Mouse (Mus musculus) embryonic facial prominence, embryonic 14.5 days (tissue): ENCODE results near the gene Hsf2bp. TPM values are rescaled to one million over a fixed set of nuclear protein-coding genes. Genes with fewer than 3 reads are reported as not detected.

Experiments used
- ATAC-seq: fragments of 200-750 bp; cut with Nextera tagmentation; 2 replicates; pipeline ENCODE4 v1.8.0; 2017; ENCODE audit warnings: low read depth, moderate number of reproducible peaks, moderate TSS enrichment
- DNase-seq: peaks from one replicate; pipeline ENCODE4 v3.0.0-alpha.2; 2015; ENCODE audit warnings: low spot score
- H3K27ac ChIP-seq: fragments of 300-500 bp; sonication (generic); replicated peaks from 2 replicates; pipeline ENCODE4 v1.5.1; 2014; ENCODE audit warnings: low read depth, mild to moderate bottlenecking, low read length, moderate library complexity
- H3K27me3 ChIP-seq: fragments of 300-500 bp; sonication (generic); replicated peaks from 2 replicates; pipeline ENCODE4 v1.6.1; 2014; ENCODE audit warnings: low read length; ENCODE audit not compliant: control insufficient read depth, insufficient read depth
- H3K36me3 ChIP-seq: fragments of 300-500 bp; sonication (generic); 2 replicates; pipeline ENCODE4 v1.6.1; 2014; ENCODE audit warnings: low read length, mixed read lengths; ENCODE audit not compliant: control insufficient read depth, insufficient read depth
- H3K4me1 ChIP-seq: fragments of 300-500 bp; sonication (generic); 2 replicates; pipeline ENCODE4 v1.6.1; 2014; ENCODE audit warnings: antibody characterized with exemption, low read length; ENCODE audit not compliant: control insufficient read depth, insufficient read depth
- H3K4me2 ChIP-seq: fragments of 300-500 bp; sonication (generic); 2 replicates; pipeline ENCODE4 v1.6.1; 2014; ENCODE audit warnings: low read depth, mild to moderate bottlenecking, low read length, moderate library complexity, mixed read lengths
- H3K4me3 ChIP-seq: fragments of 300-500 bp; sonication (generic); 2 replicates; pipeline ENCODE4 v1.5.1; 2014; ENCODE audit warnings: low read depth, mild to moderate bottlenecking, low read length
- H3K9ac ChIP-seq: fragments of 300-500 bp; sonication (generic); 2 replicates; pipeline ENCODE4 v1.6.1; 2014; ENCODE audit warnings: low read depth, mild to moderate bottlenecking, low read length, moderate library complexity, mixed read lengths
- H3K9me3 ChIP-seq: fragments of 300-500 bp; sonication (generic); 2 replicates; pipeline ENCODE4 v1.6.1; 2016; ENCODE audit warnings: low read length; ENCODE audit not compliant: control insufficient read depth
- WGBS: fragments of 180-500 bp; shearing (Covaris S2); extraction: QIAGEN DNeasy Blood & Tissue Kit; methylation state at CpG from one replicate; pipeline ENCODE4 v1.1.7; 2014; 5-methylcytosine and 5-hydroxymethylcytosine counted together
- polyA plus RNA-seq: library from polyadenylated mRNA; unstranded; fragments of >200 nt; fragmentation: Nextera tagmentation; extraction: Ambion mirVana; gene quantifications from 2 replicates; pipeline ENCODE4 v1.2.1, GENCODE M21; 2014

Hsf2bp gene
- polyA plus RNA-seq, 1 experiment from 2014 or later = 1.2 TPM

DNA sequence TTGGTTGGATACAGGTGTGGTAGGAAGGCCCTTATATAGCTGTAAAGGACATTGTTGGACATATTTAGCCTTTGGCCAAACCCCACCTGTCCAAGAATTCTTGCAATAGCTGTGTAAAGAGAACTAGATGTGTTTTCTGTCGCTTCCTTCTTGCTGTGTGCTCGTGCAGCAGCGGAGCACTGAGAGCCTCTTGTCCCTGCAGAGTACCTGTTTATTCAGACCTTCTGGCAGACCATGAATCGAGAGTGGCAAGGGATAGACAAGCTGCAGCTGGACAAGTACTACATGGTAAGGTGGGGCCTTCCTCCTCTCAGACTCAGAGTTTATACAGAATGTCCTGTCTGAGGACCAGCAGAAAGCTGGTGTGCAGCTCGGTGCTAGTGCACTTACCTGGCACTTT is 12.2 kb upstream of the Hsf2bp start:
- WGBS = 91% methylated on average over 5 of the region's 5 CpGs
- no peaks in the 10 kb centered on the region for H3K27me3 ChIP-seq

DNA sequence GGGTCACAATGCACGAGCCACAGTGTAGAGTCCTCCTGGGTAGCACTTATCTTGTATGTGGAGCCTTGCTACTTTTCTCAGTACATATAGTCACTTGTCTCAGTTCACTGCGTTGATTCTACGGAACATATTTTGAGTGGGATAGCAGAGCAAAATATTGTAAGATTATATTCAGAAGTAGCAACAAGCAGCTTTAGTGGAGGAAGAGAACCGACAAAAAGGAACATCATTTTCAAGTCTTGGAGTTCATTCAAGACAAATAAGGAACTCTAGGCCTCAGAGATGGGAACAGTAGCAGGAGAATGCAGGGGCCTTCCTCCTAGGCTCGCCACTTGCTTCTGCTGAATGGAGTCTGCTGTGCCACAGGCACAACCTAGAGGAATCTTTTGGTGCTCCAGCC is 10.4 kb upstream of the Hsf2bp start:
- no peak overlapping the region for H3K9ac ChIP-seq
- no peak overlapping the region for H3K4me3 ChIP-seq
- no peak overlapping the region for H3K4me2 ChIP-seq
- H3K27me3 ChIP-seq = no peaks in the 10 kb centered on the region
- WGBS = 93% methylated on average over 5 of the region's 5 CpGs
- no peaks in the 10 kb centered on the region for H3K4me1 ChIP-seq
- ATAC-seq (no peak), DNase-seq (no peak)
- H3K27ac ChIP-seq = no peak overlapping the region
- H3K36me3 ChIP-seq = peaks cover 56% of the 10 kb centered on the region
- no peaks in the 10 kb centered on the region for H3K9me3 ChIP-seq

More for the DNA sequence above, 12.2 kb upstream of the Hsf2bp start:
- Histone ChIP-seq H3K36me3 (peaks cover 74% of the 10 kb centered on the region), H3K9me3 (no peaks in the 10 kb centered on the region), H3K9ac (no peak overlapping the region), H3K4me2 (no peak overlapping the region), H3K4me3 (no peak overlapping the region), H3K4me1 (no peaks in the 10 kb centered on the region), H3K27ac (no peak overlapping the region)
- no peak for DNase-seq
- no peak for ATAC-seq

DNA sequence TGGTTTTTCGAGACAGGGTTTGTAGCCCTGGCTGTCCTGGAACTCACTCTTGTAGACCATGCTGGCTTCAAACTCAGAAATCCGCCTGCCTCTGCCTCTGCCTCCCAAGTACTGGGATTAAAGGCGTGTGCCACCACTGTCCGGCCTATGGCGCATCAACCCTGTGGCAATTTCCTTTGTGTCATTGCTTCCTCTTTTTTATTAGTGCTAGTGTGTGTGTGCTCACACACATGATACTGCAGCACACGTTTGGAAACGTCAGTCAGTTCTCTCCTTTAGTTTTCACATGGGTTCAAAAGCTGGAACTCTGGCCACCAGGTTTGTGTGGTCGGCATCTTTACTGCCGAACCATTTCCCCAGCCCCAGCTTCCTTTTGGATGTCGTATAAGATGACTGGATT is 4.1 kb upstream of the Hsf2bp start:
- no peak overlapping the region for H3K4me3 ChIP-seq

GRCm38 (mm10) chr17:32036509-32037438 is 625 bp upstream of the Hsf2bp start:
- Histone ChIP-seq H3K4me1 (peaks cover 13% of the 10 kb centered on the region), H3K27me3 (no peaks in the 10 kb centered on the region), H3K4me2 (peak overlapping the region; percentile 66), H3K36me3 (no peaks in the 10 kb centered on the region), H3K27ac (peak overlapping the region; percentile 86), H3K4me3 (peak overlapping the region; percentile 68), H3K9me3 (no peaks in the 10 kb centered on the region), H3K9ac (peak overlapping the region; percentile 78)
- ATAC-seq (peak; percentile 60), DNase-seq (peak; percentile 78)
- WGBS = under 1% methylated on average over 30 of the region's 46 CpGs

More for the DNA sequence above, 4.1 kb upstream of the Hsf2bp start:
- Histone ChIP-seq H3K4me2 (no peak overlapping the region), H3K36me3 (no peaks in the 10 kb centered on the region), H3K27me3 (no peaks in the 10 kb centered on the region), H3K27ac (no peak overlapping the region), H3K9ac (no peak overlapping the region), H3K4me1 (peaks cover 13% of the 10 kb centered on the region), H3K9me3 (no peaks in the 10 kb centered on the region)
- DNase-seq (no peak), ATAC-seq (no peak)
- 86% methylated on average over 10 of the region's 10 CpGs for WGBS

- WGBS = 86% methylated on average over 23 of the region's 23 CpGs
- H3K27me3 ChIP-seq = no peaks in the 10 kb centered on the region
- ATAC-seq (no peak), DNase-seq (no peak)
- no peak overlapping the region for H3K4me2 ChIP-seq
- no peak overlapping the region for H3K4me3 ChIP-seq
- no peaks in the 10 kb centered on the region for H3K36me3 ChIP-seq
- no peak overlapping the region for H3K9ac ChIP-seq
- H3K9me3 ChIP-seq = no peaks in the 10 kb centered on the region
- peaks cover 13% of the 10 kb centered on the region for H3K4me1 ChIP-seq
- no peak overlapping the region for H3K27ac ChIP-seq
These were observed 1.8 kb downstream of the Hsf2bp start for GRCm38 (mm10) chr17:32034322-32034721.

GRCm38 (mm10) chr17:32031684-32032083 is 4.5 kb downstream of the Hsf2bp start:
- no peak overlapping the region for H3K27ac ChIP-seq
- H3K9me3 ChIP-seq = no peaks in the 10 kb centered on the region
- no peak overlapping the region for H3K4me2 ChIP-seq
- H3K4me1 ChIP-seq = peaks cover 5% of the 10 kb centered on the region; the same call in 1 of the 2 replicates
- H3K36me3 ChIP-seq = no peaks in the 10 kb centered on the region
- no peak overlapping the region for H3K4me3 ChIP-seq
- WGBS = 46% methylated on average over 7 of the region's 7 CpGs
- H3K9ac ChIP-seq = no peak overlapping the region
- DNase-seq (no peak), ATAC-seq (no peak)
- H3K27me3 ChIP-seq = no peaks in the 10 kb centered on the region

GRCm38 (mm10) chr17:32028301-32028700 is 7.8 kb downstream of the Hsf2bp start:
- H3K4me1 ChIP-seq = no peaks in the 10 kb centered on the region
- no peaks in the 10 kb centered on the region for H3K36me3 ChIP-seq
- WGBS = 80% methylated on average over 3 of the region's 3 CpGs
- DNase-seq = no peak
- no peak overlapping the region for H3K4me3 ChIP-seq
- no peak for ATAC-seq
- H3K27me3 ChIP-seq = no peaks in the 10 kb centered on the region
- H3K9ac ChIP-seq = no peak overlapping the region
- H3K27ac ChIP-seq = no peak overlapping the region
- H3K9me3 ChIP-seq = no peaks in the 10 kb centered on the region
- H3K4me2 ChIP-seq = no peak overlapping the region

DNA sequence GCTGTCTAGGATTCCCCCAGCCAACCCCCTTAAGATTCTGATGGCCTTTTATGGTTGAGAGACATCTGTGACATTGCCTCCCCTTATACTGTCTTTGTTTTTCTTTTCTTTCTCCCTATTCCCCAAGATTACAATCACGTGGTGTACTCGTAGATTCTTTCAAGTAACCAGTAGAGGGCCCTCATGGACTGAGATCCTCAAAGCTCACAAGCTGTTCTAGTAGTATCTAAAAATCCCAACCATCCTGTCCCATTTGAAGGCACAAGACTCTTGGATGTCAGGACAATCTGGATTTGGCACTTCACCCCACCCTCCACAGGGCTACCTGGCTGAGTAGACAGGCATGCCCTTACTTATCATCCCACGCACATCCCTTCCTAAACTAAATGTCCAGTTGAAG is 8.5 kb downstream of the Hsf2bp start:
- Histone ChIP-seq H3K4me3 (no peak overlapping the region), H3K4me2 (no peak overlapping the region), H3K27me3 (no peaks in the 10 kb centered on the region), H3K27ac (no peak overlapping the region), H3K9ac (no peak overlapping the region), H3K4me1 (no peaks in the 10 kb centered on the region), H3K9me3 (no peaks in the 10 kb centered on the region), H3K36me3 (no peaks in the 10 kb centered on the region)
- 33% methylated on average over 3 of the region's 3 CpGs for WGBS
- DNase-seq (peak; percentile 86), ATAC-seq (no peak)

DNA sequence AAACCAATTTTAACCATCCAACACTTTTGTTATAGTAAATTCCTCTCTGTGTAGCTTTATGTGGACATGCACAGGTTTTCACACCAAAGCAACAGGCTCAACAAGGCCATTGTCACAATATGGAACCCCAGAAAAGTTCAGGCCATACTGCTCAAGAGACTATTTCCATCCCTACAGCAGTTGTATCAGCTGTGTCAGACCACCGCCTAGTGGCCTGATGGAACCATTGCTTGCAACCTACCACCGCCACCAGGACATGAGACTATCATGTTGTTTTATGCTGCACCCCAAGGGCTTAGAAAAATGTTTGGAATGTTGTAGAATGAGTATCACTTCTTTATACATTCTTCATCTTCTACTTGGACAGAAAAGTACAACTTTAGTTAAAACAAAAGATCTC is 10.8 kb downstream of the Hsf2bp start:
- no peaks in the 10 kb centered on the region for H3K27me3 ChIP-seq
- WGBS = 7% methylated on average over 2 of the region's 2 CpGs
- ATAC-seq (peak; percentile 91), DNase-seq (peak; percentile 86)
- no peaks in the 10 kb centered on the region for H3K36me3 ChIP-seq
- H3K4me2 ChIP-seq = no peak overlapping the region
- no peaks in the 10 kb centered on the region for H3K9me3 ChIP-seq
- H3K9ac ChIP-seq = no peak overlapping the region
- no peak overlapping the region for H3K27ac ChIP-seq
- no peaks in the 10 kb centered on the region for H3K4me1 ChIP-seq
- no peak overlapping the region for H3K4me3 ChIP-seq
